Mouse (Mus musculus) 3T3-L1 (cell line): Measurements from ENCODE around the gene Limk1.
A peak's percentile ranks its signal among the peaks of the same experiment; 100 is the strongest.

ENCODE experiments used
- DNase-seq: peaks from one replicate; pipeline ENCODE4 v3.0.0-alpha.2; 2015; ENCODE audit warnings: low read depth, low spot score

Limk1 gene

GRCm38 (mm10) chr5:134677491-134677890, 10.9 kb downstream of the Limk1 start:
- no peak for DNase-seq

GRCm38 (mm10) chr5:134675956-134676759, 12.2 kb downstream of the Limk1 start:
- DNase-seq = peak; percentile 77

DNA sequence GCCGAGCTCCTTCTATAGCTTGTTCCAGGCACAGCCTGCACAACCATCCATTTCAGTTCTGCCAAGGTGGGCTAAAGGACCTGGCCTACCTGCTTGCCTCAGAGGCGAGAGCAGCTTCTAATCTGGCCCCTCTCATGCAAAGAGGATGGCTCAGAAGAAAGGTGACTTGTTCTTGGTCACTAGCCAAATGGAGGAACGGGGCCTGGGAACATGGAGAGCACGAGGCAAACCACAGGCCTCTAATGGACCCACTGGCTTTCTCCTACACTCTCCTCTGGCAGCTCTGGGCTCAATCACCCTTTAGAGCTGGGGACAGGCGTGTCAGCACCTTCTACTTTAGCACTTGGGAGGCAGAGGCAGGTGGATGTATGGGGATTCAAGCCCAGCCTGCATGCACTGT, 13.4 kb downstream of the Limk1 start:
- DNase-seq = no peak

DNA sequence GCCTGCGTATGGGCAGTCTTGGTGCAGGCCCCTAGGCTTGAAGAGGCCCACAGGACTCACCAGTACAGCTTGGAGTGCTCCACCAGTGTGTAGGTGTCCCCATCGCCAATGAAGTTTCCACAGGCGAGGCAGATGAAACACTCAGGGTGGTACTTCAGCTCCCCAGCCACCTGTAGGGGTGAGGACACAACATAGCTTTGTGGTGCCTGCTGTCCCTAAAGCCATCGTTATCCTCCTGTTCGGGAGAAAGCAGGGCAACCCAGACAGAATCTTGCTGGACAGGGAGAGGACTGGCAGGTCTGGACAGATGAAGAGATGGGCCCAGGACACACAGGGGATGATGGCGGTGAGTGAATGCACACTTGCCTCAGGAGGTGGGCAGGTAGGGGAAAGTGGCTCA, 15.8 kb downstream of the Limk1 start:
- DNase-seq = no peak

DNA sequence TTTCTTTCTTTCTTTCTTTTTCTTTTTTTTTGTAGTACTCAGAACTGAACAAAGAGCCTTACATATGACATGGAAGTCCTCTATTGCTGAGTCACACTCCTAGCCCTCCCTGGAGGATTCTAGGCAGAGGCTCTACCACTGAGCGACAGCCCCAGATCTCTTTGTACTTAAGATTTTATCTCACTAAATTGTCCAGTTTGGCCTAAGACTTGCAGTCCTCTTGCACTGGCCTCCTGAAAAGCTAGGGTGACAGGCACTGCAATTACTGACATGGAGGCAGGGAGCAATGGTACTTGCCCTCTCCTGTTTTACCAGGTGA, 16.2 kb downstream of the Limk1 start:
- no peak for DNase-seq

- DNase-seq = no peak
Observed at GRCm38 (mm10) chr5:134671335-134672197, 16.8 kb downstream of the Limk1 start.

GRCm38 (mm10) chr5:134669001-134669708, 19.2 kb downstream of the Limk1 start:
- no peak for DNase-seq

- peak; percentile 49 for DNase-seq
Observed at GRCm38 (mm10) chr5:134668495-134668894, 19.9 kb downstream of the Limk1 start.

DNA sequence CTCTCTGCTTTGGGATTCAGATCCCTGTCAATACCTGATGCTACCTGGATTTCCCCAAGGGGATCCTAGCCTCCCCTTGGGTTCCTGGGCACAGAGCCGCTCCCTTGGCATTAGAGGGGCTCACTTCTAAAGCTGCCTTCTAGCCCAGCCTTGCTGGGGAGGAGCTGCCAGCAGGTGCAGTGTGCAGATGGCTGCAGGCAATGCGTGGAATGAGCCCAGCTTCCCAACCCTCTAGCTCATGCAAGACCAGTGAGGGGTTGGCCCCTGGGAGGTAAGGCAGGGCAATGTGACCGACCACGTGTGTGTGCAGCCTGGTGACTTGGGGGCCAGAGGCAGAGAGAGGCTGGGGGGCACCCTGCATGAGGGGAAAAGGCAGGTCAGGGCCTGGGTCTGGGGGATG, 31.7 kb downstream of the Limk1 start:
- no peak for DNase-seq

DNA sequence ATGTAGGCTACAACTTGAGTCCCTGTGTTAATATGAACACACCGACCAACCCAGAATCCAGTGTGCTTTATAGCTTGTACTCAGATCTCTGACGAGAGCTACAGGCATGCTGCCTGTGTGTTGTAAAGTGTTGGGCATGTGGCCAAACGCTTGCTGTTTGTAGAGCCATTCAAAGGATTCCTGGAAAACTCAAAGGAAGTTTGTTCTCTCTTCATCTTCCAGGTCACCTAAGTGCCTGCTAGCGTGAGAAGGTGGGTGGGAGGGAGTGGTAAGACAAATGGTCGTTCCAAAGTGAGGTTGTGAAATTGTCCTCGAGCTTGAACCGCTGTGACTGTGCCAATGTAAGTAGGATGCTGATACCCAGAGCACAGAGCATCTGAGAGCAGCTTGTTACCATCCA, 36.4 kb downstream of the Limk1 start:
- no peak for DNase-seq

DNA sequence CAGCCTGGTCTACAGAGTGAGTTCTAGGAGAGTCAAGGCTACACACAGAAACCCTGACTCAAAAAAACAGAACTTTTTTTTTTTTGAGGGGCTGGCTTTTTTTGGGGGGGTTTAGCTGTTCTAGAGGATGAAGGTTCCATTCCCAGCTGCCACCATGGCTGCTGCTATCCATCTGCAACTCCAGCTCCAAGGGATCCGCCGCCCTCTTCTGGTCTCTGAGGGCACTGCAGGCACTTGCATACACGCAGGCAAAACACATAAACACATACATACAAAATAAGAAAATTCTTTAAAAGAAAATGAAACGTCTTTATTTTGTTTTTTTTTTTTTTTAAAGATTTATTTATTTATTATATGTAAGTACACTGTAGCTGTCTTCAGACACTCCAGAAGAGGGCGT, 37.5 kb downstream of the Limk1 start:
- DNase-seq = peak; percentile 69

GRCm38 (mm10) chr5:134648976-134649375, 39.4 kb downstream of the Limk1 start:
- peak; percentile 78 for DNase-seq

- no peak for DNase-seq
Observed at GRCm38 (mm10) chr5:134647394-134647793, 41.0 kb downstream of the Limk1 start.

GRCm38 (mm10) chr5:134646461-134646860, 41.9 kb downstream of the Limk1 start:
- no peak for DNase-seq

GRCm38 (mm10) chr5:134644643-134645118, 43.7 kb downstream of the Limk1 start:
- DNase-seq = peak; percentile 59

DNA sequence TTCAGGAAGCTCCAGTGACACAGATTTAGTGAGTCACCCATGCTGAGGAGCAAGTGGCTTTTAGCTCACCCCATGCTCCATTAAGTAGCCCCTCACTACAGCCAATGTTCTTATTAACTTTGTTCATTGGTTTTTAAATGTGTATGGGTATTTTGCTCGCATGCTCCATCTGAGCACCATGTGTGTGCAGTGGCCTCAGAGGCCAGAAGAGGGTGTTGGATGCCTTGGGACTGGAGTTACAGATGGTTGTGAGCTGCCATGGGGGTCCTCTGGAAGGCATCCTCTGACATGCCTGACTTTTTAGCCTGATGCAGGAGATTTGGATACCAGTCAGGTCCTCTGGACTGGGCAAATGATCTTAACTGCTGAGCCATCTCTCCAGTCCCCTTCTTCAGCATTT, 44.3 kb downstream of the Limk1 start:
- DNase-seq = no peak

- no peak for DNase-seq
Observed at GRCm38 (mm10) chr5:134640371-134640770, 48.0 kb downstream of the Limk1 start.

- DNase-seq = peak; percentile 91
Observed at GRCm38 (mm10) chr5:134639269-134639682, 49.1 kb downstream of the Limk1 start, which contains the start of gene Eif4h. Gene Eif4h (minus strand): TSS chr5:134639490.

DNA sequence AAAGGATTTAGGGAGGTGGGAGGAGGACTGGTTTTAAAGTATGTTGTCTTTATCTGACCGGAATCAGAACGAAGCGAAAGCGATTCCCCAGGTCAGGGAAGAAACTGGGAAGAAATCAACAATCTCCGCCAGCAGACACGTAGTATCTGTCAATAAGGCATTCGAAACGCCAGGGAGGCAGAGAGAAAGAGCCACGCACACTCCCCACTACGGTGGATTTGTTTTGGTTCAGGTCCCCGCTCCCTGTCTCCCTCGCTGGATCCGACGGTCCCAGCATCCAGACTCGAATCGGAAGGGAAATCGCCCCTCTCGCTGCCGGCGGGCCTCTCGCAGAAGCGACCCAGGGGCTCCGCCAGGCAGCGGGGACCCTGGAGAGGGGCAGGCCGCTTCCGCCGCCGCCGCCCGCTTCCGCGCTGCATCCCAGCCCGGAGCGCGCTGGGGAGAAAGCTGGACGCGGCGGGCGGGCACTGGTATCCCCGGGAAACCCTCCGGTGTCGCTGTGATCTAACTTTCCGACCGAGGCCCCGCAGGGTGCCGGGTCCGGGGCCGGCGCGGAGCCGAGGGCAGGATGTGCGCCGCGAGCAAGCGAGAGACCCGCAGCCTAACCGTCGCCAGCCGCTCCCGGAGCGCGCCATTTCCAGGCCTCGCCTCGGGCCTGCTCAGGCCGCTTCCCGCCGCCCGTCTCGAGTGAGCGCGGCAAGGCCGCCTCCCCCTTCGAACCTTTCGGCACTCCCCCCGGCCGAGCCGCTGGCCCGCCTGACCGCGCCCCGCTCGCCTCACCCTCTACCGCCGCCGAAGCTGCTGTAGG, 49.7 kb downstream of the Limk1 start:
- peak; percentile 37 for DNase-seq

DNA sequence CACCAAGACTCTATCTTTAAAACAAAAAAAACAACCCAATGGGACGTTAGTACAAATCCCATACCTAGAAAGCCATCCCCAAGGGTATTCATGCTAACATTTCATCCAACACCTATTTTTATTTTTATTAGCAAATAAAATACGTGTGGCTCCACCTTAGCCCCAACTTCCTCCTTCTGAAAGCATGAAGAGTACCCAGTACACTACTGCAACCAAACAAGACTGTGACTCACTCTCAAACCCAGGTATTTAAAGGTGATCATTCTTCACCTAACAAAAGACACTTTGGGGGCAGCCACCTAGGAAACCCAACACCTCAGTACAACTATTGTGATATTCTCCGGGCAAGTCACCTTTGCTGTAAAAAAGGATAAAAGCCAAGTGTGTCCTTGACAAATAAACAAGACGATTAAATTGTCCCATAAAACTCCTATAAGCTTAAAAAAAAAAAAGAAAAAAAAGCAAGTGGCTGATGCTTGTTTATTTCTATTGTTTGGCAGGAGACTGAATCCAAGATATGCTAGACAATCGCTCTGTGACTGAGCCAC, 50.5 kb downstream of the Limk1 start:
- no peak for DNase-seq

DNA sequence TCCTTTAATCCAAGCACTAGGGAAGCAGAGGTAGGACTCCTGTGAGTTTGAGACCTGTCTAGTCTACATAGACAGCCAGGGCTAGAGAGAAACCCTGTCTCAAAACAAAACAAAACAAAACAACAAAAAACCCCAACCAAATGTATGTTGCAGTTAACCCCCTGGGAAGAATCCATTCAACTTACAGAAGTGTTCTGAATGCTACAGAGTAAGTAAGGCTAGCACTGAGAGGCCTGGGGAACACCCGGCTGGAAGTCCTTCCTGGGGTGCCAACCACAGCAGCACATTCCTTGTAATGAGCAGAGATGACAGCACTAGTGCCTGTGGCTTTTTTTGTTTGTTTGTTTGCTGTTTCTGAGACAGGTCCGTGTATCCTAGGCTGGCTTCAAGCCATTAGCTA, 55.6 kb downstream of the Limk1 start:
- DNase-seq = no peak
